Mouse (Mus musculus): ENCODE data around the gene Fsd2. TPM values are rescaled to one million over a fixed set of nuclear protein-coding genes. Genes with fewer than 3 reads are reported as not detected.
A peak's percentile ranks its signal among the peaks of the same experiment; 100 is the strongest.

The Fsd2 gene
- polyA plus RNA-seq, 1 experiment from 2014 or later, result 0.09 TPM

DNA sequence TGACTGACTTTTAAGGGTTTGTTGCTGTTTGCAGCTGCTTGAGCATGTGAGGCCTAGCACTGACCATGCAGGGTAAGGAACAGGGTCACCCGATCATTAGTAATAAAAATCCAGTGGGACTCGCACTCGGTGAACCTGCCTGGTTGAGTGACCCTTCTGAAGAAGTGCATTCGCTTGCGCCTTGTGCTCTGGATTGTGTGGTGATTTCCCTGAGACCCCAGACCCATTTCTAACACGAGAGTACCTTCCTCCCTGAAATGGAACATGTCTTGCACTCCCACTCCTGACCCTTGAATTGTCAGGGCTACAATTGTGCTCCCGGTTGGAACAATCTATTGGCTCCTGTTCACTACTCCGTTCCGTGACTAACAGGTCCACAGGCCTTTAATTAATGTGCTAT is 74.1 kb downstream of the Fsd2 start:
- Histone ChIP-seq H3K4me2 (peak overlapping the region; percentile 63), H3K36me3 (no peaks in the 10 kb centered on the region), H3K27me3 (peaks cover 4% of the 10 kb centered on the region; the same call in 1 of the 2 replicates), H3K9ac (peak overlapping the region; percentile 88), H3K27ac (peak overlapping the region; percentile 97), H3K4me1 (replicated peaks) (peaks cover 28% of the 10 kb centered on the region), H3K4me3 (peak overlapping the region; percentile 83), H3K9me3 (no peaks in the 10 kb centered on the region)
- ATAC-seq (ENCODE audit: low FRiP score), result no peak
- 21% methylated on average over 9 of the region's 9 CpGs for WGBS

DNA sequence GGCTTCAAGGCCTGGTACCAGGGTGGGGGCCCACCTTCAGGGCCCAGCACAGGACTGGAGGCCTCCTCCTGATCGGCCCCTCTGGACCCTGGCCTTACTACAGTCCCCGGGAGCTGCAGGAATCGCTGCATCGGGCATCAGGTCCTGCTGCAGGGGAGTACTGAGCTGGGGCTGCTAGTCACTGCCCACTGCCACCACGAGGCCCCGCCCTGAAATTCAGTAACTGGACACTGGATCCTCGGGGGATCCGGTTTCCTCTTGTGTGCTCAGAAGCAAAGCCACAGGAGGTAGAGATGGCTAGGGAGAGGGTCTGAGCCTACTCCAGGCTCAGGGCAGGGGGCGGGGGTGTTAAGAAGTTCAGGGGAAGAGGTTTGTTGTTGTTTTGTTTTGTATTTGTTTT is 77.1 kb downstream of the Fsd2 start:
- H3K4me3 ChIP-seq, result no peak overlapping the region
- 6% methylated on average over 9 of the region's 9 CpGs for WGBS
- H3K9me3 ChIP-seq, result no peaks in the 10 kb centered on the region
- peaks cover under 1% of the 10 kb centered on the region; the same call in 1 of the 2 replicates for H3K27me3 ChIP-seq
- H3K4me1 ChIP-seq (replicated peaks), result peaks cover 28% of the 10 kb centered on the region
- H3K4me2 ChIP-seq, result no peak overlapping the region
- no peak overlapping the region for H3K27ac ChIP-seq
- H3K36me3 ChIP-seq, result peaks cover 3% of the 10 kb centered on the region; the same call in 1 of the 2 replicates
- no peak for ATAC-seq (ENCODE audit: low FRiP score)
- H3K9ac ChIP-seq, result peak overlapping the region; percentile 53; the same call in 1 of the 2 replicates

MicroRNAs encoded within 50 kb of the gene (microRNA counts, 519-probe panel; counts per million panel counts)
- microRNA mmu-miR-1839-3p, result 1,530 counts per million, percentile 5 among the panel's probes with 10 or more counts
- 3,684 counts per million, percentile 52 among the panel's probes with 10 or more counts for microRNA mmu-miR-1839-5p

Other genes starting within 250 kb of the Fsd2 start
- 845 and 863 TPM in 2 replicates for gene Rps17, start 221.7 kb downstream of the Fsd2 start, polyA plus RNA-seq (2015; fragmentation: Nextera tagmentation; extraction: Ambion mirVana)
- 3.8 and 4.8 TPM in 2 replicates for gene Cpeb1, start 111.5 kb downstream of the Fsd2 start, polyA plus RNA-seq (2015; fragmentation: Nextera tagmentation; extraction: Ambion mirVana)
- 121 and 134 TPM in 2 replicates for gene Ap3b2, start 73.0 kb downstream of the Fsd2 start, polyA plus RNA-seq (2015; fragmentation: Nextera tagmentation; extraction: Ambion mirVana)
- gene BC048679, start 68.7 kb downstream of the Fsd2 start, polyA plus RNA-seq (2015; fragmentation: Nextera tagmentation; extraction: Ambion mirVana), result not detected in 2 replicates
- gene Whamm, start 4.3 kb upstream of the Fsd2 start, polyA plus RNA-seq (2015; fragmentation: Nextera tagmentation; extraction: Ambion mirVana), result 6.2 TPM in 2 replicates
- gene Homer2, start 140.6 kb upstream of the Fsd2 start, polyA plus RNA-seq (2015; fragmentation: Nextera tagmentation; extraction: Ambion mirVana), result 20.6 and 27.0 TPM in 2 replicates
- gene Ramac, start 196.0 kb upstream of the Fsd2 start, polyA plus RNA-seq (2015; fragmentation: Nextera tagmentation; extraction: Ambion mirVana), result 134 and 135 TPM in 2 replicates
- gene 3110040N11Rik, start 222.5 kb upstream of the Fsd2 start, polyA plus RNA-seq (2015; fragmentation: Nextera tagmentation; extraction: Ambion mirVana), result 52.7 and 53.5 TPM in 2 replicates